Mouse (Mus musculus) cerebellum, postnatal 14 days (tissue): ENCODE data around the gene Bnipl.

Experiments
- DNase-seq, 2 experiments: peaks; one replicate each; pipeline ENCODE4 v3.0.0; 2021; ENCODE audit warnings: mixed read lengths in 2 of 2

Gene Bnipl

DNA sequence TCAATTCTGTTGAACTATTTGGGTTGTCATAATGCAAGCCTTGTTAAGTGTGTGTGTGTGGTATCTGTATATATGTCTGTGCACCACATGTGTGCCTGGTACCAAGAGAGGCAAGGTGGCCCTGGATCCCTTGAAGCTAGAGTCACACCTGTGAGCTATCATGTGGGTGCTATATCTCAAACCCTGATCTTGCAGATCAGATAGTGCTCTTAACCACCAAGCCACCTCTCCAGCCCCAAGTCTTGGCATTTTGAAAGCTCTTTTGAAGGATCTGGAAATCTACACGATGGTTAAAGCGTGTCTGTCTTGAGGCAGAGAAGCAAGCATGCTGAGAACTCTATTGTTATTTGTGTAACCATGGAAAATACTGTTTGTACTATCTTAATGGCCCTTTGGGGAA is 40.4 kb downstream of the Bnipl start:
- no peak for DNase-seq

DNA sequence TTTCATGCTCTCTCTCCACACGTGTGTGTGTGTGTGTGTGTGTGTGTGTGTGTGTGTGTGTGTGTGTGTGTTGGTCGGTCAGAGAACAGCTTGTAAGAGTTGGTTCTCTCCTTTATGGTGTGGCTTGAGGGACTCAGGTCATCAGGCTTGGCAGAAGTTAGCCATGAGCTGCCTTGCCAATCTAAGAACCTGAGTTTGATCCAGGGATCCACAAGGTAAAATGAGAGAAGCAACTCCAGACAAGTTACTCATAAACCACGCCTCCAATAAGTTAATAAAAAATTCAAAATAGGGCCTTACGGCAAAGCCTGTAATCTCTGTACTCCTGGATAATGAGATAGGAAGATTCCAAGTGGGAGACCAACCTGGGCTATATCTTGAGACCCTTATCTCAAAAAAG is 42.7 kb downstream of the Bnipl start:
- no peak for DNase-seq

GRCm38 (mm10) chr3:95203880-95204279 is 47.1 kb downstream of the Bnipl start:
- DNase-seq = no peak

- DNase-seq = no peak
These were observed 50.4 kb downstream of the Bnipl start for GRCm38 (mm10) chr3:95200562-95200961.

DNA sequence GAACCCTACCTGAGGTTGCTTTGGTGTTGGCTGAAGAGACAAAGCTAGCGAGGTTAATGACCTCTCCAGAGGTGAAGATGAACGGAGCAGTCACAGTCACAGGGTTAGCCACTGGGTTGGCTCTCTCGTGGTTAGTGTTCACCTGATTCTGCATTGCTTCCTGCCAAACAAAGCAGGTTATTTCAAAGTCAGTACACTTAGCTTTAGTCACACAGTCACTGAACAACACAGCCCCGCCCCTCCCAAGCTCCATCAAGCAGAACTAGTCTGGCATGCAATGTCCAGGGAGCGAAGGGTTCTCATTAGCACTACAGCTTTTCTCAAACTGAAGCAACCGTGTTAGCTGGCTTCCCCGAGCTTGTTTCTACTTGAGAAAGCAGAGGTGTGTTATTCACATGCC is 50.9 kb downstream of the Bnipl start:
- no peak for DNase-seq

GRCm38 (mm10) chr3:95199101-95199500 is 51.9 kb downstream of the Bnipl start:
- DNase-seq = no peak

DNA sequence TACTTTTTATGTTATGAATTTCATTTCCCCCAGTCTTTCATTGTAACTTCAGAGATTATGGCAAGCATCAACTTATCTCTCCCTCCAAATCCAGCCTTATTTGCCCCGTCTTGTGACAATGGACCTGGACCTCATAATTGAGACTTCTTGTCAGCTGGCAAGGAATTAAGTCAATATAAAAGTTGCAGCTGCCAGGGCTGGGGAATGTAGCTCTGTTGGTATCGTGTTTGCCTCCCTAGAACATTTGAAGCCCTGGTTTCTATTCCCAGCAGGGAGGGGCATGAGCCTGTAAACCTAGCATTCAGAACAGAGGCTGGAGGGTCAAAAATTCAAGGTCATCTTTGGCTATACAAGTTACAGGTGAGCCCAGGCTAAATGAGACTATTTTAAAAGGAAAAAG is 55.2 kb downstream of the Bnipl start:
- DNase-seq = no peak

- peak; percentile 14 to 52 for DNase-seq
These were observed 56.3 kb downstream of the Bnipl start for GRCm38 (mm10) chr3:95194721-95195135.
